Mouse (Mus musculus): Measurements from ENCODE around the gene Tmem150a.

The Tmem150a gene

GRCm38 (mm10) chr6:72352636-72353405 lies 2.4 kb upstream of the Tmem150a start:
- no peak for DNase-seq

DNA sequence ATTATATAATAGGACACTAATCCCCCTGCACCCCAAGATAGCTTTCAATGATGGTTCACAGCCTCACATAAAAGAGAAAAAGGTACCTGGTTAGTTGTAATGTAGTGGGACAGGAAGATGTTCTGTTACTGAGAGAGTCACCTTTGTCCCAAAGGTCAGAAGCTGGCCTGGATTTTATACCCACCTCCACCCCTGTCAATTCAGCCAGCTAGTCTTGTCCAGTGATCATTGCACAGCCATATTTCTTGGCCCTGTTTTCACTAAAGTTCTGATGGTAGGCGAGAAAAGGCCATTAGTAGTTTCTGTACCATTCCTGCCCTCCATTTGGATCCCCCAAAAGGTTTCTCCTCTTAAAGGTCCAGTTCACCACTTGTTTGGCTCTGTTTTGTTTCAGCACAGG lies 1.2 kb upstream of the Tmem150a start:
- DNase-seq = no peak

DNA sequence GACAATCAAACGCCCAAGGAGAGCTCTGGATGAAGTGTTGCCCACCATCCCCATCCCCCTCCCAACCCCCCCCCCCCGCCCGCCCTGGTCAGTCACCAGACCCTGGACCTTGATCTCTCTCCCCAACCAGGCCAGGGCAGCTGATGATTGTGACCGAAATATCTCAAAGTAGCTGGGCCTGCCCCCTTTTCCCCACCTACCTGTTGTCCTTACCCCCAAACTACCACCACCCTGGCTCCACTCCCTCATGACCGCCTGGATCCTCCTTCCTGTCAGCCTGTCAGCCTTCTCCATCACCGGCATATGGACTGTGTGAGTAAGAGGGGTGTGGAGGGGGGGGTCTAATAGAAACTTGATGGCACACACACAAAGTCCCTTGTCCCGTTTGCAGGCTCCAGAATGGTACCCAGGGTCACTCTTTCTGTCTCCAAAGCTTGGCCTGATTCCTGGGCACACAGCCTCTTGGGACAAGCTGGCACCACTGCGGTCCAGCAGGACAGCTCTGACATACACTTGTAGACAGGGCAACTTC lies 820 bp downstream of the Tmem150a start:
- no peak for DNase-seq

- DNase-seq = no peak
These were observed 2.2 kb downstream of the Tmem150a start for GRCm38 (mm10) chr6:72357164-72358079.

- DNase-seq = no peak
These were observed 3.0 kb downstream of the Tmem150a start for GRCm38 (mm10) chr6:72358086-72358764.

- no peak for DNase-seq
These were observed 4.1 kb downstream of the Tmem150a start for GRCm38 (mm10) chr6:72359343-72359742.

DNA sequence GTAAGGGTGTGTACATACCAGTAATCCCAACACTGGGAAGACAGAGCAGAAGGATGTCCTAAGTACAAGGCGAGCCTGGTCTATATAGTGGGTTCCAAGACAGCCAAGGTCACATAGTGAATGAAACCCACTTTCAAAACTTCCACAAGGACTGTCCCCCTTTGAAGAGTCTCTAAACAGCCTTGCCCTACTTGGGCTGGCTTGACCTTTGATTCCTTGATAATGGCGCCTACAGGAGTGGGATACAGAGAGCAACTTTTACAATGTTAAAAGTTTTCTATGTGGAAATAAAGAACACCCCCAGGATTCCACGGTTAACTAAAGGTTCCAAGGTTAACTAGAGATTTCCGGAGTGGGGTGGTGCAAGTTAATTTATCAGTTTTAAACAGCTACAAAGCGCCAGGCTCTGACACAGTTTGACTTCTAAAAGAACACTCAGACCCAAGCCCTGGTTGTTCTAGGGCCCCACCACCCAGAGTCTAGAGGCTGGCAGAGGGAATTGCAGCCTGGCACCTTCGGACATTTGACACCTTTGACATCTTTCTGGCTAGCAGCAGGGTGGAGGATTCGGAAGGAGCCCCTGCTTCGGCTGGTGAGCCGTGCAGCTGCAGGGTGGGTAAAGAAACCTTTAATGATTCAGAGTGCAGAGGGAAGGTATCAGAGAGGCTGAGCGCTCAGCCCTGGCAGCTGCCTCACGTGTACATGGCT lies 4.8 kb downstream of the Tmem150a start:
- no peak for DNase-seq

GRCm38 (mm10) chr6:72360599-72360935 lies 5.3 kb downstream of the Tmem150a start:
- DNase-seq = no peak

DNA sequence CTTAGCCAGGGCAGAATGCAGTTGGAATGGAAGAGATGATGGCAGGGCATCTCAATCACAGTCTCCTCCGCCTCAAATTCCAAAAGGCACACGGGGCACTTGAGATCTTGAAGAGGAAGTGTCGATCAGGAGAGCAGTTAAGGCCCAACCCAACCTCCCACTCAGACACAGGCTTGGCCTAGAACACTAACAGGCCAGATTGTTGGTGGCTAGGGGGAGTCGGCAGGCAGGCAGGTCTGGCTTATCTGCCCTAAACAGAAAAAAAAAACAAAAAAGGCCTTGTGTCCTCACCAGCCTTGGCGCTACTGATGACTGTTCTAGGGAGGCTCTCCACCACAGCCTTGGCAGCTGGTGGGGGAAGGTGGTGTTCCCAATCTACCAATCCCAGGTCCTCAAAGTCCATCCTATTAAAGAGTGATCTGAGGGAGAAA lies 5.9 kb downstream of the Tmem150a start:
- no peak for DNase-seq

DNA sequence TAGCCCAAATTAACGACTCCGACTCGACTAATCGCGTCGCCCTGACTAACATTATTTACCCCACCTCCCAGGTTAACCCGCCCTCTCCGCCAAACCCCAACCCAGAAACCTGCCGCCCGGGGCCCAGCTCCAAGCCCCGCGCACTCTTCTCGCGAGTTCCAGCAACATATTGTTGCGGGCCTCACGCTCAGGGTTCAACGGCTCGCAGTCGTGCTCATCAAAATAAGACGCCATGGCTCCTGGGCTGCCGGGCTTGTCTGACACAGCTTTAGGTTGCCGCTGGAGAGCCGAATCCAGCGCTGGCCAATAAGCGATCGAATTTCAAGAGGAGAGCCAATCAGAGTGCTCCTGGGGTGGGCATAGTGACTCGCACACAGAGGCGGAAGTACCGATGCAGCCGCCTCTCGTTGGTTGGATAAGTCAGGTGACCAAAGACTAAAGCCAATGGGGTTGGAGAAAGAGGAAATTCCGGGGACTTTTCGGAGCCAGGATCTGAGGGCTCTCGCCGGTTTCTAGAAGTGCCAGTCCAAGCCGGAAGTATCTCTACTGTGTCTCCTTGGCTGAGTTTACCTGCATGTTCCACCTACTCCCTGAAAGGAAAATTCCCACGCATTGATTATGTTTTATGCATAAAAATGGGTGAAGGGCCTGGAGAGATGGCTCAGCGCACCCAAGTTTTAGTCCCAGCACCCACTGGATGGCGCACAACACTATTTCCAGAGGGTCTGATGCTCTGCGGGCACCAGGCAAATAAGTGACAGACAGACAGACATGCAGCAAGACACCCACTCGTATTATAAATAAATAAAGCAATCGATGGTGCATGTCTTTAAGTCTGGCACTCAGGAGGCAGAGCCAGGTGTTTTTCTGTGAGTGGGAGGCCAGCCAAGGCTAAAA lies 7.1 kb downstream of the Tmem150a start:
- DNase-seq = peak; percentile 95

- no peak for DNase-seq
These were observed 8.8 kb downstream of the Tmem150a start for GRCm38 (mm10) chr6:72364009-72364408.

DNA sequence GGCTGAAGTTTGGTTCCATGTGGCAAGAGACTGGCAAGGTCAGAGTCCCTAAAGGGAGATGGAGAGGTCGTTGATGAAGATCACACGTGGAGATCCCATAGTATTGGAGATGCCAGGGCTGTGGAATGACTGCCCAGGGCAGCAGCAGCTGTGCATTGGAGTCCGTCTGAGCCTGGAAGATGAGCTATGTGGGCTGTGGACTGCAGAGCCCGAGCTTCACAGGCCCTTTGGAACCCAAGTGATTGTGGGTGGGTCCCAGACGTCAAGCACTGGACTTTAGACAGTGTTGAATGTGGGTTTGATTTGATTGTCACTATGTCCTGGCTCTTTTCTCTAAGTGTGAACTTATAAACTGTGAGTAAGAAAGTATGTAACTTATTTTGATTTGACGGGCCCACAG lies 9.7 kb downstream of the Tmem150a start:
- DNase-seq = no peak

GRCm38 (mm10) chr6:72366304-72366703 lies 11.1 kb downstream of the Tmem150a start:
- no peak for DNase-seq

DNA sequence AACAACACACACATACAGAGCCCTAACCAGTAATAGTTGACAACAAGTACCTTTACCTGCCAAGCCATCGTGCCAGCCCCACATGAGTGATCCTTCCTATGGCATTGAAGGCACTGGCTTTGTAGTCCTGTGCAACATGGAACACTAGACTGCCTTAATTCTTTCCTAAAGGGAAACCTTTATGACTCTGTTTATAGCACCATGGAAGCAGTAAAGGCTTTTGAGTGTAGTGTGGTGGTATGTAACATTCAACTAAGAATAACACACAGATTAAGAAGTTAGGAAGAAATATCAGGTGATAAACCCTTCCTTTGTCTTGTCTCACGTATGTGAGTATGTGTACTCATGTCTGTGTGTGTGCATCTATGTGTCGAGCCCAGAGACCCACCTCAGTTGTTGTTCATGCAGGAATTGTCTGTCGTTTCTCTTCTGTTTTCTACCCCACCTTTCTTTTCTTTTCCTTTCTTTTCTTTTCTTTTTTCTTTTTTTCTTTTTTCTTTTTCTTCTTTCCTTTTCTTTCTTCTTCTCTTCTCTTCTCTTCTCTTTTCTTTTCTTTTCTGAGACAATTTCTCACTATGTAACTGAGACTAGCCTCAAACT lies 11.7 kb downstream of the Tmem150a start, which contains the start of gene Rnf181:
Gene Rnf181 (minus strand): TSS at position 113 of the 600 bp plus-strand sequence.
- no peak for DNase-seq

DNA sequence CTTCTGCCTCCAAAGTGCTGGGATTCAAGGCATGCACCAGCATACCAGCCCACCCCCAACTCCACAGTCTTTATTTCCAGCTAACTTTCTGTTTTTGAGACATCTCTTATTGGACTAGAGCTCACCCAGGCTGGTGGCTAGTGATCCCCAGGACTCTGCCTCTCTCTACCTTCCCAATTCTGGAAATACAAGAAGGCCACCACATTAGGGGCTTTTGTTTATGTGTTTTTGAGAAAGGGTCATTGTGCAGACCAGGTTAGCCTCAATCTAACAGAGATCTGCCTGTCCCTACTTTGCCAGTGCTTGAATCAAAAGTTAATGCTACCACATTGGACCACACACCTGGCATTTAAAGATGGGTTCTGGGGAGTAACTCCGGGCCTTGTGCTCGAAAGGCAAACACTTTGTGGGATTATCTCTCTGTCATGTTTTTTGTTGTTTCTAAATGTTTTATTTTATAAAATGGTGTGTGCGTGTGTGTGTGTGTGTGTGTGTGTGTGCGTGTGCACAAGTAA lies 12.3 kb downstream of the Tmem150a start:
- no peak for DNase-seq

- DNase-seq = no peak
These were observed 14.3 kb downstream of the Tmem150a start for GRCm38 (mm10) chr6:72369557-72369956.

DNA sequence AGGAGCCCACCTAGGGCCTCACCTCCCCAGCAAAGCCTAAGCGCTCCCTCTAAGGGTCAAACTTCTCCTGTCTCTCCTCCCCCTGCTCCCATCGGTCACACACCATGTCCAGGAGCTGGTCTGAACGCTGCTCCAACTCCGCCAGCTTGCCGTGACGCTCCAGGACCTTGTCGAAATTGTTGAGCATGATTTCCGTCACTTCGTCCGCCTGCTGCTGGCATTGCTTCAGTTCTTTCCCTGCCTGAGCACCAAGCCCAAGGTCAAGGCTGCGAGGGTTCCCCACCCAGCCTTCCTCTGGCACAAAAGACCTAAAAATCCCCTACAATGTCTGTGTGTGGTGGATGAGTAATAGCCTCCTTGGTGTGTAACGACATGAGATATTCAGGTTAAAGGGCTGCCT lies 14.8 kb downstream of the Tmem150a start:
- no peak for DNase-seq

- DNase-seq = no peak
These were observed 15.9 kb downstream of the Tmem150a start for GRCm38 (mm10) chr6:72371147-72371546.

DNA sequence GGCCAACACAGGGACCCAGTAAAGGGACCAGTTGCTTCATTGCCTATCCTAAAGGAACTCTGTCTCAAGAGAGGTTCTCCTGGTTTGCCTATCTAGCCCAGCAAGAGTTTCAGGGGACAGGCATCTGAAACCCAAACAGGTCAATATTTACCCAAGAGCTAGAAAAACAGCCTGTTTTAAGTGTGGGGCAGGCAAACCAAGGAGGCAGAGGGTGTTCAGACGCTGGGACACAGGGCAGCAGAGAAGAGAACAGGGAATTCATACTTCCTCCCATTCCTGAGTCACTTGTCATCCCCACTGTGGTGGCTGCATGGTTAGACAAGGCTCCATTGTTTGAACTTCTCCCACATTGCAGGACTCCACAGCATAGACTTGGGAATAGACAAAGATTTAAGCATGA lies 16.3 kb downstream of the Tmem150a start:
- no peak for DNase-seq

DNA sequence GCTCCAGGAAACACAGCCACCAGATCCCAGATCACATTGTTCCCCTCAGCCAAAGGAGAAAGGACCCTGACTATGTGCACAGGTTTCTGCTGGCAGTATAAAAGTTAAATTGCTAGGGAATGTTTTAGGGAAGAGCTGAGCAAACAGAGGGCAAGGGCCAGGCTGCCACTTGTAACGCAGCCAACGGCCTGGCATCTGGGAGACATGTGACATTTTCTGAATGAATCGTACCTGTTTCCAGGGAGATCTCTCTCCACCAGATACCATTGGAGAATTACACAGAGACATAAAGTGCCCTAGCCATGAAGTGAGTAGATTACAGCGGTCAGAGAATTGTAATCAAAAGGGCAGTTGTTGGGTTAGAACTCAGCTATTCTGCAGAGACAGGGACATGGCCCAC lies 17.9 kb downstream of the Tmem150a start:
- DNase-seq = no peak

- DNase-seq = no peak
These were observed 19.0 kb downstream of the Tmem150a start for GRCm38 (mm10) chr6:72374206-72374605.
